Mouse (Mus musculus): ENCODE results near the gene Sh3rf1.

Sh3rf1 gene

DNA sequence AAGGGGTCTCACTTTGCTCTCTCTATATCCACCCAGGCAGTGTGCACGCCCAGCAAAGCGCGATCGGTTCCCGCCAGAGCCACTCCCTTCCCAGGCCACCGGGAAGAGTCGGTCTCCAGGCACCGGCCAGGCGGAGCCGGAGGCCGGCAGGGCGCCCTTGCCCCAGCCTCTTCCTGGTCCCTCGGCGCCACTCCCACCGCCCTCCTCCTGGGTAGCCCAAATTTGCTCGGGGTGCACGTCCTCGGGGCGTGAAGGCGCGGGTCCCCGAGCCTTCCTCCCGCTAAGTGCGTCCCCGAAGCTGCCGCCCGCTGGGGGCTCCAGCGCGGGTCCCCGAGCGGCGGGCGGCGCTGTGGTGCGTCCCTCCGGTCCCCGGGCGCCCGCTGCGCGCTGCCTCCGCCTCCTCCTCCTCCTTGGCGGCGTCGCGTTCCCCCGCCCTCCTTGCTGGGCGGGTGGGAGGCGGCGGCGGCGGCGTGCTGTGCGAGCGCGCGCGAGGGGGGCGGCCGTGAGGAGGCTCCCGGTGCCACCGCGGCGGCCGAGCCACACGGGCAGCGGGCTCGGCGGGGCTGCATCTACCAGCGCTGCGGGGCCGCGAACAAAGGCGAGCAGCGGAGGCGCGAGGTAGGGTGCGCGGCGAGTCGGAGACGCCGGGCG lies at the start of gene Sh3rf1:
TSS of gene Sh3rf1 (plus strand) at position 144 of the 651 bp plus-strand sequence.
- peak; percentile 41 to 48 for DNase-seq (ENCODE audit: low spot score in 2 of 2)

GRCm38 (mm10) chr8:61173921-61174492 lies 49.7 kb upstream of the Sh3rf1 start:
- DNase-seq (ENCODE audit: low spot score in 2 of 2): no peak

DNA sequence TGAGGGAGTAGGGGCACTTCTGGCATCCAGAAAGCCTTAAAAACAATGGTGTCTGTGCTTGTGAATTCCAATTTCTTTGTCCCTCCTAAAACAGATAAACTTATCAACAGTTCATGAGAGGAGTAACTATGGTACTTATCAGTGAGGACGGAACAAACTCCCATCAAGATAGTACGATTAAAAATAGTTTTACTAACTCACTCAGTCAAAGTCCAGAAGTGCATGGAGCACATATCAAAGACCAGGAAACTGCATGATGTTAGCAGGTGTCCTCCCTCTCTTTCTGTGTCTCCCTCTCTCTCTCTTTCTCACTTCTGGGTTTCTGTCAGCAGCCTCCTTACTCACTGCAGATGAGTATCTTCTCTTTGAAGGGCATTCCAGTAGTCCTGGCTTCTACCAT lies 47.8 kb upstream of the Sh3rf1 start:
- no peak for DNase-seq (ENCODE audit: low spot score in 2 of 2)

- DNase-seq (ENCODE audit: low spot score in 2 of 2): no peak
These were observed 45.7 kb upstream of the Sh3rf1 start for GRCm38 (mm10) chr8:61177680-61178593.

DNA sequence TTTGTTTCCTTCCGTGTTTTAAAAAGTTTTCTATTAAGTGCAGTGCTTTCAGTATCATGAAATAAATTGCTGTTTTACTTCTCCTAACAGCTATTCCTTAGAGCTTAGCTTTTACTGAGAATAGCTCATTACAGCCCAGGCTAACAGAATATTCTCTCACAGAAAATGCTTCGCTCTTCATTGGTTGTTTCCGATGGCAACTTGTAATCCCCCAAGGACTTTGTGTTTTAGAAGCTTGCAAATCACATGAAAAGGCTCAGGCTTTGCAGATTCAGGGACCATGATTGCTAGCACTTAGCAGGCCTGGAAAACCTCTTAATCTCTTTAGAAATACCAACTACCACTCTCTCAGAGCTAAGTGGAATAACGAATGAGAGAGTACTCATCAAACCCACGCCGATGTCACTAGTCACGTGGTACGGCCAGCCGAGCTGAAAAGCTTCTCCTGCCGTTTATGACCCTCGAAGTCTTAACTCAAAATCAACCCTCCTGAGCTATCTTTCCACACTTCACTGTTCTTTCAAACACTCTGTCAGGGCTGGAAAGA lies 45.0 kb upstream of the Sh3rf1 start:
- no peak for DNase-seq (ENCODE audit: low spot score in 2 of 2)

GRCm38 (mm10) chr8:61181592-61181991 lies 42.1 kb upstream of the Sh3rf1 start:
- DNase-seq (ENCODE audit: low spot score in 2 of 2): no peak

DNA sequence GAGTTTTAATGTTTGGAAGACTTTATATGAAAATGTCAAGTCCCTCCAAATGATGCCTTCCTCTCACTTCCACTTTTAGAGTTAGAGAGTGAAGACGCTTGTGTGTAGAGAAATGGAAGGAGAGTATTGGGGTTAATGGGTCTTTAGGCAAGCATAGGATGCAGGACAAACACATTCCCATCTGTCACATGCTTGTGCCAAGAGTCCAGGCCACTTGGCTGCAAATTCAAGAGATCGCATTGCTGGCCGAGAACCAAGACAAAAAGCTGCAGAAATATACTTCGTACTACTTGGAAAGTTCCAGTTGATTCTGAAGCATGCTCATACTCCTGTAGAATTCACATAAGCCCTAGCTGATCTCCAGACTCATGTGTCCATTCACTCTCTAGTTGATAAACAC lies 41.7 kb upstream of the Sh3rf1 start:
- no peak for DNase-seq (ENCODE audit: low spot score in 2 of 2)

DNA sequence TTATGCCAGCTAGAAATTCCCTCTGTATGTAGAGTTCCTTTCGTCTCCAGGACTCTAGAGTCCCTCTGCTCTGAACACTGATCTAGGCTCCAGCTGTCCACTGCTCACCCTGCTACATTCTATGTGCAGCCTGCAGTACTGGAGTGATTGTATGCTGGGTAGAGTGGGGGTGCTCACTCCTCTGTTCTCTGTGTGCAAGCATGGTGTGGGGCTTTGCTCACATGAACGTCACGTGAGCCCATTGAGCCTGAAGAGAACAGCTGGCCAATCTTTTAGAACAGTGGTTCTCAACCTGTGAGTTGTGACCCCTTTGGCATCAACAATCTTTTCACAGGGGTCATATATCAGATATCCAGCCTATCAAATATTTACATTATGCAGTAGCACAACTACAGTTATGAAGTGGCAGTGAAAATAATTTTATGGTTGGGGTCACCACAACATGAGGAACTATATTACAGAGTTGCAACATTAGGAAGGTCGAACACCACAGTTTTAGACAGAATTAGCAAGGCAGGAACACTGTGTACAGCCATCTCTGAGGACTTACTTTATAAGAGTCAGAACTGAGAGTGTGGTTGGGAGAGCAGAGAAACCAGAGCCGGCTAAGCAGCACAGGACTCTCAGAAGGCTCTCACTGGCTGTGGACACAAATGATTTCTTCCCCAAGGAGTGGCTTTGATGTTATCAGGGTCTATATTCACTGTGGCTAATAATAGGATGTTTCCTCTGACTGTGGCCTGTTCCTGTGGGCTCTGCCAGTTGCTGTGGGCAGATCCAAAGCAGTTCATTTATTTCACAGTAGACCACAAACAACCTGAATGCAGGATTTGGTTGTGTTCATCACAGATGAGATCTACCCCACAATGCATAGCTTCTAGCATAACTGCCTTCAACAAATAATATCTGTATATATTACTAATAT lies 38.1 kb upstream of the Sh3rf1 start:
- no peak for DNase-seq (ENCODE audit: low spot score in 2 of 2)

DNA sequence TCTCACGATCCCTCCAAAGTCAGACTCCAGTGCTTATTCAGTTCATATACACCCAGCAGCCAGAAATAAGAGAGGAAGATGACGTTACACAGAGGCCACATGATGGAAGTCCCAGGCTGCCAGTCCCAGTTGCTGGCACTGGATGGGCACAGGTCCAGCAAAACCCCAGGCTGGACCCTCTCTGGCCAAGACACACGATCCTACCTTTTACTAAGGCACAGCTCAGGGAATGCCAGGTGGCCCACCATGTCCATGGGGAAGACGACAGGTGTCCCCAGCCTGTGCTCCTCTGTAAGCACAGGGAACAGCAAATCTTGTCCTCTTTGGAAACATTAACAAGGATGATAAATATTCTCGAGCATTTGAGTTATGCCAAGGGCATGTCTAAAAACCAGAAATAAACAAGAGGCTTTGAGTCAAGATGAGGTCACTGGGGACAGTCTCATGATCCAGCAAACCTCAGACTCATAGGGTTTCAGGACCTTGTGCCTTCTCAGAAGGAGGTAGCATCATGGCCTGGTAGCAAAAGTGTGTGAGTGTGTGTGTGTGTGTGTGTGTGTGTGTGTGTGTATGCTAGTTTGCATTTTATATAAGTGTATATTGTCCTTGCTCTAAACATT lies 29.3 kb upstream of the Sh3rf1 start:
- DNase-seq (ENCODE audit: low spot score in 2 of 2): no peak

DNA sequence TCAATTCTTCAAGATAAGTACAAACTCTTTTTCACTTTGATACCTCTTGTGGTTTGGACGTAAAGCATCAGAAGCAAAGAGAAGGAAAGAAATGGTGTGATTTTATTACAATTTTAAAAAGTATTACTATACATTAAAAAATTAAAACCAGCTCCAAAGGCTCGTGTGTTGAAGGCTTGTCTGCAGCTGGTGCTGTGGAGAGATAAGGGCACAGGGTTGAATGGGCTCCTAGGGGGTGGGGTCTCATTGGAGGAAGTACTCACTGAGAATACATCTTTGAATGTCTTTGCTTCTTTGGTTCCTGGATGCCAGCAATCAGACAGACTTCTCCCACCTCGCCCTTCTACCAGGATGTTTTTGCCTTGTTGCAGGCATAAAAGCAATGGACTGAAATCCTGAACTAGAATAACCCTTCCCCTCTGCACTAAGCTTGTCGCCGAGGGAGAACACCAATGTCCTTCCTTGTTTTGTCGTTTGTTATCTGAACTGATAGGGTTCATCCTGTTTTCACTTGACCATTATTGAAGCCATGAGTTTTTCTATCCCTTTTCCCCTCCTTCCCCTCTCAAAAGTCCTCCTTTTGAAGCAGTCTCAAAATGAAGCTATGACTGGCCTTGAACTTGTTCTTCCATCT lies 23.3 kb upstream of the Sh3rf1 start:
- no peak for DNase-seq (ENCODE audit: low spot score in 2 of 2)

GRCm38 (mm10) chr8:61203035-61203826 lies 20.4 kb upstream of the Sh3rf1 start:
- DNase-seq (ENCODE audit: low spot score in 2 of 2): no peak

GRCm38 (mm10) chr8:61206876-61207275 lies 16.8 kb upstream of the Sh3rf1 start:
- no peak for DNase-seq (ENCODE audit: low spot score in 2 of 2)

- no peak for DNase-seq (ENCODE audit: low spot score in 2 of 2)
These were observed 16.0 kb upstream of the Sh3rf1 start for GRCm38 (mm10) chr8:61207636-61208035.

GRCm38 (mm10) chr8:61208719-61209118 lies 15.0 kb upstream of the Sh3rf1 start:
- no peak for DNase-seq (ENCODE audit: low spot score in 2 of 2)

GRCm38 (mm10) chr8:61210836-61211235 lies 12.8 kb upstream of the Sh3rf1 start:
- DNase-seq (ENCODE audit: low spot score in 2 of 2): no peak

DNA sequence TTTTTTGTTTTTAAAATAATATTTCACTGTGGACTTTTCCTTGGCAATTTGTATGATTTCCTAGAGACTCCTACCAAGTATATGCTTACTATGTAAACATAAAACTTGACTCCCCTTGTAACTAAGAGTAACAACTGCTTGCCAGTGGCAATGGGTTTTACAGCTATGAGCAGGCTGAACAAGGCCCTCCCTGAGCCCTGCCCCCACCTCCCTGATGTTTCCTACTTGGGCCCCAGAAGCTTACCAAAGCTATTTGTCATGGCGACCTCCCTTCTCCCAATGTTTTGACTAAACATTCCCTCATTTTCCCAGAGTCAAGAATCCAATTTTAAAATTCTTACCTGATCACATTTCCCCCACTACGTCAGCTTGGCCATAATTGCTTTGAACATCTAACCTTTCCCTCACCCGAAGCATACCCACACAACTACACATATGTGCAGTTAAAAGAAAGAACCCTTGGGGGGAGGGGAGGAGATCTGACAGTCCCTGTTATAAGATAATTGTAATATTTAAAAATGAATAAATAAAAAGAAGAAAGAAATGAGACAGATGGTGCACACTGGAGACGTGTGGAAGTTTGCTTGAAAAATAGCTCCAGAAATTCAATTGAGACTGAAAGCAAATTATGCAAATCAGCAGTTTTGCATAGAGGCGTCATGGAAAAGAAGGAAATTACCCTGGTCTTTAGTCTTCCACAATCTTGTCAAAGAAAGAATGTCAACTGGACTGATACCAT lies 8.4 kb upstream of the Sh3rf1 start:
- DNase-seq (ENCODE audit: low spot score in 2 of 2): no peak

DNA sequence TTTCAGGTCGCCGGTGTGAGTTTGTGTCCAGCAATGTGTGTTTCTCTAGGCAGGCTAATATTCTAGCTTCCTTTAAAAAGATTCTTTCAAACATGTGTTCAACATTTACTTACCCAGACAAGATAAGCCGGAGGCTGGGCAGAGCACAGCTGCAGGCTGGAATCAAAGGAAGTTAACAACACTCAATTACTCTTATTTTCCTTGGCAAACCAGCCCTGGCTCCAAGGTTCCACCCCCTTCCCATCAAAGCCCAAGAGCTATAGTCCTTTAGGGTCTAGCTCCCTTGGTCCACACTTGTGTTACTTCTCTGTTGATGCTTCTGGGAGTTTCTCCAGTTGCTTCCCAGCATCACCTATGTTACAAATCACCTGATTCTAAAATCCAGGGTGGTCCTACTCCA lies 6.7 kb upstream of the Sh3rf1 start:
- no peak for DNase-seq (ENCODE audit: low spot score in 2 of 2)

DNA sequence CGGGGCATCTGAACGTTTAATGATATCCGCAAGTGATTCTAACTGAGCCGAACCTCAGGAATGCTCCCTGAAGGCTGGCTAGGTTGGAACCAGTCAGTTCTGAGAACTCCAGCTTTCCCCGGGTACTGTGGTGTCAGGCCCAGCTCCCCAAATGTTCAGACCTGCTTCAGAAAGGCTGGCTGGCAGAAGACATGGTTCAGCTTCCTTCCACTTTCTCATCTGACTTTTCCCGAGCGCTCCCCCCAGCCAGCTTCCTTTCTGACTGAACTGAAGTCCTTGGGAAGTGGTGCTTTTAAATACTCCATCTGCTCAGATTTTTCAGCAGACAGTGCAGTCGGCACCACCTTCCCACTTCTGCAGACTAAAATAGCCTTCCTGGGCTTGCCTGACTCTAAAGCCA lies 6.2 kb upstream of the Sh3rf1 start:
- peak; percentile 48 to 58 for DNase-seq (ENCODE audit: low spot score in 2 of 2)

- DNase-seq (ENCODE audit: low spot score in 2 of 2): no peak
These were observed 5.2 kb upstream of the Sh3rf1 start for GRCm38 (mm10) chr8:61218439-61218838.

Measured in frontal cortex, postnatal 25 days (tissue).